Mouse (Mus musculus) stomach, embryonic 14.5 days (tissue): ENCODE data around the gene Trim40. TPM values are rescaled to one million over a fixed set of nuclear protein-coding genes. Genes with fewer than 3 reads are reported as not detected.

ENCODE experiments used
- polyA plus RNA-seq: library from polyadenylated mRNA; unstranded; fragments of >200 nt; fragmentation: Nextera tagmentation; extraction: Ambion mirVana; gene quantifications from 2 replicates; pipeline ENCODE4 v1.2.1, GENCODE M21; 2014

The Trim40 gene
- polyA plus RNA-seq, 1 experiment from 2014 or later: not detected

Other genes starting within 250 kb of the Trim40 start
- 0.23 TPM in 1 of 2 replicates, not detected in the other for gene H2-M9, start 247.5 kb downstream of the Trim40 start, polyA plus RNA-seq
- not detected in 2 replicates for gene H2-M1, start 217.9 kb downstream of the Trim40 start, polyA plus RNA-seq
- gene H2-M10.5, start 117.2 kb downstream of the Trim40 start, polyA plus RNA-seq: not detected in 2 replicates
- gene H2-M10.6, start 78.0 kb downstream of the Trim40 start, polyA plus RNA-seq: not detected in 2 replicates
- gene Trim26, start 53.0 kb downstream of the Trim40 start, polyA plus RNA-seq: 38.0 and 42.7 TPM in 2 replicates
- 0.13 and 0.74 TPM in 2 replicates for gene Trim15, start 22.9 kb downstream of the Trim40 start, polyA plus RNA-seq
- 1.5 and 2.0 TPM in 2 replicates for gene Trim10, start 20.5 kb downstream of the Trim40 start, polyA plus RNA-seq
- 1.3 and 1.6 TPM in 2 replicates for gene Trim31, start 8.0 kb upstream of the Trim40 start, polyA plus RNA-seq
- gene Rnf39, start 52.8 kb upstream of the Trim40 start, polyA plus RNA-seq: 0.87 and 1.2 TPM in 2 replicates
- 115 and 120 TPM in 2 replicates for gene Ppp1r11, start 61.6 kb upstream of the Trim40 start, polyA plus RNA-seq
- 92.4 and 97.2 TPM in 2 replicates for gene Znrd1, start 68.4 kb upstream of the Trim40 start, polyA plus RNA-seq
- gene Znrd1as, start 68.5 kb upstream of the Trim40 start, polyA plus RNA-seq: 6.8 and 8.1 TPM in 2 replicates
- gene 2410137M14Rik, start 91.1 kb upstream of the Trim40 start, polyA plus RNA-seq: not detected in 2 replicates
- 0.49 and 0.74 TPM in 2 replicates for gene H2-M5, start 99.4 kb upstream of the Trim40 start, polyA plus RNA-seq
- 77.8 and 82.1 TPM in 2 replicates for gene Zfp57, start 111.0 kb upstream of the Trim40 start, polyA plus RNA-seq
- 0.19 and 0.20 TPM in 2 replicates for gene Mog, start 133.3 kb upstream of the Trim40 start, polyA plus RNA-seq
- gene Gabbr1, start 155.8 kb upstream of the Trim40 start, polyA plus RNA-seq: 14.2 and 15.8 TPM in 2 replicates
- gene Olfr90, start 198.4 kb upstream of the Trim40 start, polyA plus RNA-seq: not detected in 2 replicates
- not detected in 2 replicates for gene Olfr91, start 208.2 kb upstream of the Trim40 start, polyA plus RNA-seq
- not detected in 2 replicates for gene Olfr92, start 230.0 kb upstream of the Trim40 start, polyA plus RNA-seq